Mouse (Mus musculus) heart, embryonic 14.5 days (tissue): ENCODE results near the gene Slc9a9. TPM values are rescaled to one million over a fixed set of nuclear protein-coding genes. Genes with fewer than 3 reads are reported as not detected.

Source experiments
- ATAC-seq: fragments of 200-750 bp; cut with Nextera tagmentation; 2 replicates; pipeline ENCODE4 v1.8.0; 2017; ENCODE audit warnings: low read depth, moderate TSS enrichment; ENCODE audit not compliant: insufficient number of reproducible peaks, insufficient read depth, low FRiP score
- H3K27ac ChIP-seq, 2 experiments: fragments of 200-500 bp in 1 of 2; fragments of 300-500 bp in 1 of 2; sonication (generic) in 1 of 2; replicated peaks in 1 of 2; 2 replicates each; pipeline ENCODE4 v1.5.1; 2012 to 2014; ENCODE audit warnings: low read depth in 2 of 2, low read length in 2 of 2, control low read depth in 1 of 2, mild to moderate bottlenecking in 1 of 2, mixed read lengths in 1 of 2; ENCODE audit not compliant: control insufficient read depth in 1 of 2, insufficient read depth in 1 of 2
- H3K27me3 ChIP-seq: fragments of 300-500 bp; sonication (generic); 2 replicates; pipeline ENCODE4 v1.6.1; 2014; ENCODE audit warnings: mild to moderate bottlenecking, low read length, control low read depth; ENCODE audit not compliant: control insufficient read depth, insufficient read depth
- H3K36me3 ChIP-seq: fragments of 300-500 bp; sonication (generic); 2 replicates; pipeline ENCODE4 v1.6.1; 2014; ENCODE audit warnings: mild to moderate bottlenecking, control low read depth, low read length, mixed read lengths; ENCODE audit not compliant: control insufficient read depth, insufficient read depth
- H3K4me1 ChIP-seq, 2 experiments: fragments of 200-500 bp in 1 of 2; fragments of 300-500 bp in 1 of 2; sonication (generic) in 1 of 2; 2 replicates each; pipeline ENCODE4 v1.6.1; 2012 to 2014; ENCODE audit warnings: low read length in 2 of 2, control low read depth in 1 of 2, mixed read lengths in 1 of 2; ENCODE audit not compliant: control insufficient read depth in 2 of 2, insufficient read depth in 2 of 2
- H3K4me2 ChIP-seq: fragments of 300-500 bp; sonication (generic); 2 replicates; pipeline ENCODE4 v1.6.1; 2014; ENCODE audit warnings: mild to moderate bottlenecking, low read length
- H3K4me3 ChIP-seq, 2 experiments: fragments of 200-500 bp in 1 of 2; fragments of 300-500 bp in 1 of 2; sonication (generic) in 1 of 2; 2 replicates each; pipeline ENCODE4 v1.5.1; 2012 to 2014; ENCODE audit warnings: low read length in 2 of 2, mild to moderate bottlenecking in 2 of 2, control low read depth in 1 of 2, low read depth in 1 of 2, moderate library complexity in 1 of 2; ENCODE audit not compliant: control insufficient read depth in 1 of 2, insufficient read depth in 1 of 2
- H3K9ac ChIP-seq: fragments of 300-500 bp; sonication (generic); 2 replicates; pipeline ENCODE4 v1.6.1; 2014; ENCODE audit warnings: mild to moderate bottlenecking, low read length
- H3K9me3 ChIP-seq: fragments of 300-500 bp; sonication (generic); 2 replicates; pipeline ENCODE4 v1.6.1; 2016; ENCODE audit warnings: low read length, control low read depth; ENCODE audit not compliant: control insufficient read depth
- WGBS: fragments of 180-500 bp; shearing (Covaris S2); extraction: QIAGEN DNeasy Blood & Tissue Kit; methylation state at CpG from one replicate; pipeline ENCODE4 v1.1.7; 2014; 5-methylcytosine and 5-hydroxymethylcytosine counted together
- polyA plus RNA-seq: library from polyadenylated mRNA; unstranded; fragments of >200 nt; fragmentation: Nextera tagmentation; extraction: Ambion mirVana; gene quantifications from 2 replicates; pipeline ENCODE4 v1.2.1, GENCODE M21; 2014

Slc9a9 gene
- polyA plus RNA-seq, 1 experiment from 2014 or later = 4.7 TPM

DNA sequence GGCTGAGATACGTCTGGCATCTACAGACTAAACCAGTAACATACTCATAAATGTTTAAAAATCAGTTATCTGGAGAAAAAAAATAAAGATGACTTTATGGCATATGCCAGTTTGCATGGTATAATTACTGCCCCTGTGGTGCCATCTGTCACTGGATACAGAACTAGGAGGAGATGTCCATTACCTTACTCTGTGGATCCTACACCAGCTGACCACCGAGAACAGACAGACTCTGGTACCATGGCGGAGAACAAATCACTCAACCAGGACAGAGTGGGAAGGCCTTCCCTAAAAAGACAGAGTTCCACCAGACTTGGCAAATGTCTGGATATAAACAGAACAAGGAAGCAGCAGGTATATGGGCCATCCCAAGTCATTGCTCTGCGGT lies 519.5 kb downstream of the Slc9a9 start:
- Histone ChIP-seq H3K9ac (no peak overlapping the region), H3K4me2 (no peak overlapping the region), H3K27ac (peak overlapping the region; percentile 45 to 62; a peak in 3 of 4 replicates), H3K4me1 (peaks cover 34 to 46% of the 10 kb centered on the region in 2 experiments), H3K36me3 (no peaks in the 10 kb centered on the region), H3K27me3 (no peaks in the 10 kb centered on the region), H3K4me3 (no peak overlapping the region), H3K9me3 (no peaks in the 10 kb centered on the region)
- ATAC-seq = no peak
- WGBS = 88% methylated on average over 4 of the region's 4 CpGs

DNA sequence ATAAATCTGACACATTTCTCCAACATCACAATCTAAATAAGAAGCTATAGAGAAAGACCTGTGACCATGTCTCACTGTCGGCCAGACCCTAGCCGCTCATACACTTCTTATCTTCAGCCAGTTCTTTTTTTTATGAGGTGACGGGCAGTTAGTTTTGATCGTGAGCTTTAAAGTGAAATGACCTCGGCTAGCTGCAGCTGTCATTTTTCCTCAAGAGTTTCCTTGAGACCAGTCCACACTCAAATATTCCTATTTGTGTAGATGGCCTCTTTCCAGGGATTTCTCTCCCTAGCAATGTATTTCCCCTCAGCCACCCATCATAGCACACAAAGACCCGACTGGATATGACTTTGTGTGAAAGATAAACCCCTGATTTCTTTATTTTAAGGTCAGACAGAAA lies 521.7 kb downstream of the Slc9a9 start:
- no peak overlapping the region for H3K4me3 ChIP-seq
- no peaks in the 10 kb centered on the region for H3K27me3 ChIP-seq
- no peak overlapping the region for H3K9ac ChIP-seq
- H3K9me3 ChIP-seq = no peaks in the 10 kb centered on the region
- no peak overlapping the region for H3K27ac ChIP-seq
- ATAC-seq = no peak
- peaks cover 36 to 48% of the 10 kb centered on the region in 2 experiments for H3K4me1 ChIP-seq
- H3K4me2 ChIP-seq = no peak overlapping the region
- WGBS = 50% methylated on average over 6 of the region's 6 CpGs
- no peaks in the 10 kb centered on the region for H3K36me3 ChIP-seq

DNA sequence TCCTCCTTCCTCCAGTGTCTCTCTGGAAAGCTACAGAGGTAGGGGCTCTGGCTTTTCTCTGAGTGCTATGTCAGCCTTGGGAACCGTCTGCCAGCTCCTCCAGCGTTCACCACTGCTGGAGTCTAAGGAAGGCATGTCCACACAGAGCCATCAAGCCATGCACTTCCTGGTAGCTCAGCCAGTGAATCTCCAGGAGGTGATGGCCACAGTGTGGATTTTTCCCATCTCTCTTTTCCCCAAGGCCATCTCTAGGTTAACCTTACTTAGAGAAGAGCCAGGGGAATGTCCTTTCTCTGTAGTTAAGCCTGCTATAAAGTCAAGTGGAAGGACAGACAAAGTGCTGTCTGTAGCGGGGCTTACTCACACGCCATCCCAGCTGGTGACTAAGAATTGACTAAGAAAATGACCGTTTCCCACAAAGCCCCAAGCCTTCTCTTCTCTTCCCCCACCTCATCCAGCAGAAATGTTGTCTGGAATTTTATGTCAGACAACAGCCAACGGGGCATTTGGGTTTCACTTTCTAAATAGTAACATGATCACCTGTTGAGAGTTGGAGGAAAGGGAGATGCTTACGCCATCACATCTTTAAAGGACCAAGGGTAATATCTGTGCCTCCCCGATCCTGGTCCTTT lies 523.3 kb downstream of the Slc9a9 start:
- no peaks in the 10 kb centered on the region for H3K27me3 ChIP-seq
- H3K9me3 ChIP-seq = no peaks in the 10 kb centered on the region
- H3K27ac ChIP-seq = peak overlapping the region in 1 of 2 experiments; percentile 20; a peak in 1 of 4 replicates
- WGBS = 53% methylated on average over 8 of the region's 8 CpGs
- no peak overlapping the region for H3K9ac ChIP-seq
- H3K4me1 ChIP-seq = peaks cover 27 to 42% of the 10 kb centered on the region in 2 experiments
- ATAC-seq = no peak
- no peak overlapping the region for H3K4me2 ChIP-seq
- no peak overlapping the region for H3K4me3 ChIP-seq
- H3K36me3 ChIP-seq = no peaks in the 10 kb centered on the region

GRCm38 (mm10) chr9:95193672-95194071 lies 524.0 kb downstream of the Slc9a9 start:
- Histone ChIP-seq H3K4me1 (peaks cover 24 to 37% of the 10 kb centered on the region in 2 experiments), H3K27me3 (no peaks in the 10 kb centered on the region), H3K4me3 (no peak overlapping the region), H3K9ac (no peak overlapping the region), H3K36me3 (no peaks in the 10 kb centered on the region), H3K9me3 (no peaks in the 10 kb centered on the region), H3K4me2 (no peak overlapping the region; the same call in 1 of the 2 replicates), H3K27ac (peak overlapping the region; percentile 33 to 65)
- no peak for ATAC-seq
- WGBS = 40% methylated on average over 3 of the region's 3 CpGs

GRCm38 (mm10) chr9:95194158-95194557 lies 524.4 kb downstream of the Slc9a9 start:
- Histone ChIP-seq H3K36me3 (no peaks in the 10 kb centered on the region), H3K27me3 (no peaks in the 10 kb centered on the region), H3K4me2 (no peak overlapping the region; the same call in 1 of the 2 replicates), H3K4me3 (no peak overlapping the region), H3K9ac (no peak overlapping the region), H3K27ac (peak overlapping the region; percentile 33 to 65), H3K4me1 (peaks cover 24 to 32% of the 10 kb centered on the region in 2 experiments), H3K9me3 (no peaks in the 10 kb centered on the region)
- 18% methylated on average over 5 of the region's 5 CpGs for WGBS
- ATAC-seq = peak; percentile 57

DNA sequence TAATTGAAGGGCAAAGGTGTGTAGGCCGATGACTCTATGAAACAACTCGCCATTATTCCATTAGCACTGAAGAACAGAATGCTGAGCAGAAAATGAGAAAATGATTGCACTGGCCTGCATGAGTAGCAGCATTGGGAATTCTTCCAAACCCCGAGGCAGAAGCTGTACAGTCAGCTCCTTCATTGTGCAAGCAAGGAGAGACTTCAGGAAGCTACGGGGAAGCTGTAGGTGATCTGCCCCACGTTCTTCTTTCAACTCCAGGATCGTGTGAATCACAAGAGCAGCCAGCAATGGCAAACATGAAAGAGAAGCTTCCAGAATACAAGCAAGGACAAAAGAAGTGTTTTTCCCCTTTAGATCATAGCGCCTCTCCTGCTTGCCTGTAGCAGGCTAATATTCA lies 538.0 kb downstream of the Slc9a9 start:
- no peaks in the 10 kb centered on the region for H3K9me3 ChIP-seq
- H3K4me2 ChIP-seq = no peak overlapping the region
- H3K4me3 ChIP-seq = no peak overlapping the region
- no peak for ATAC-seq
- no peaks in the 10 kb centered on the region for H3K4me1 ChIP-seq
- no peaks in the 10 kb centered on the region for H3K36me3 ChIP-seq
- H3K27ac ChIP-seq = no peak overlapping the region
- no peak overlapping the region for H3K9ac ChIP-seq
- 81% methylated on average over 7 of the region's 7 CpGs for WGBS
- no peaks in the 10 kb centered on the region for H3K27me3 ChIP-seq

- no peak for ATAC-seq
- Histone ChIP-seq H3K4me1 (no peaks in the 10 kb centered on the region), H3K9ac (no peak overlapping the region), H3K27me3 (no peaks in the 10 kb centered on the region), H3K36me3 (no peaks in the 10 kb centered on the region), H3K9me3 (no peaks in the 10 kb centered on the region), H3K4me3 (no peak overlapping the region), H3K4me2 (no peak overlapping the region), H3K27ac (no peak overlapping the region)
- 82% methylated on average over 4 of the region's 4 CpGs for WGBS
Observed at GRCm38 (mm10) chr9:95208681-95209080, 539.0 kb downstream of the Slc9a9 start.

DNA sequence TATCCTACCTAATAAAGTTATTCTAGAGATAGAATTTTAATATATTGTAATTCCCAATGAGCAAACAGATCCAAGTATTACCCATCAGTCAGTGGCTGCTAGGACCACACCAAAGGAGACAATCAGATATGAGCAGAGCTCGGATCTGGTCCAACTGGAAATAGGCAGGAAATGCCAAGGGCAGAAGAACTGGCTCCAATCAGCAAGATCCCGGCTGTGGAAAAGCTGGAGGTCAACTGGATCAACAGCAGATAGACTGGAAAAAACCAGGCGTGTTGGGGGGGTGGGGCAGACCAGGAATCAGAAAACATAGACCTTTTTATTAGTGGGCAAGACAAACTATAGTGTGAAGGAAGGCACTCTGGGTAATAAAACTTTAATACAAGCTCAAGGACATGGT lies 550.3 kb downstream of the Slc9a9 start:
- ATAC-seq = no peak
- Histone ChIP-seq H3K4me1 (peaks cover 3 to 6% of the 10 kb centered on the region in 2 experiments; a peak in 2 of 4 replicates), H3K9ac (no peak overlapping the region), H3K9me3 (no peaks in the 10 kb centered on the region), H3K27me3 (no peaks in the 10 kb centered on the region), H3K4me2 (no peak overlapping the region), H3K36me3 (no peaks in the 10 kb centered on the region), H3K4me3 (no peak overlapping the region), H3K27ac (no peak overlapping the region)
- WGBS = 47% methylated on average over 3 of the region's 3 CpGs
